Mouse (Mus musculus) MEL (cell line): Measurements from ENCODE around the gene Rps16. TPM values are rescaled to one million over a fixed set of nuclear protein-coding genes. Genes with fewer than 3 reads are reported as not detected.

Experiments used
- DNase-seq: peaks from one replicate; pipeline ENCODE4 v3.0.0; 2011; ENCODE audit warnings: low read depth, low spot score
- H3K27ac ChIP-seq: 2 replicates; pipeline ENCODE4 v1.5.1; 2012; ENCODE audit warnings: low read depth, mild to moderate bottlenecking, control low read depth, low read length, moderate library complexity; ENCODE audit not compliant: control insufficient read depth
- H3K27me3 ChIP-seq, 2 experiments: fragments of 150-350 bp in 1 of 2; sonication (generic) in 1 of 2; 2 replicates each; pipeline ENCODE4 v1.6.1; 2012; ENCODE audit warnings: low read length in 2 of 2, mild to moderate bottlenecking in 2 of 2, improper control_type of control experiment in 1 of 2, moderate library complexity in 1 of 2; ENCODE audit not compliant: insufficient read depth in 2 of 2, control insufficient read depth in 1 of 2
- H3K36me3 ChIP-seq, 2 experiments: 2 replicates each; pipeline ENCODE4 v1.6.1; 2012 to 2014; ENCODE audit warnings: low read length in 2 of 2, improper control_type of control experiment in 1 of 2, inconsistent platforms in 1 of 2, mild to moderate bottlenecking in 1 of 2; ENCODE audit not compliant: insufficient read depth in 2 of 2, control insufficient read depth in 1 of 2
- H3K4me1 ChIP-seq, 2 experiments: fragments of 150-350 bp in 1 of 2; sonication (generic) in 1 of 2; 2 replicates each; pipeline ENCODE4 v1.6.1; 2012; ENCODE audit warnings: low read length in 2 of 2, improper control_type of control experiment in 1 of 2, mild to moderate bottlenecking in 1 of 2; ENCODE audit not compliant: insufficient read depth in 2 of 2, control insufficient read depth in 1 of 2
- H3K4me3 ChIP-seq, 2 experiments: fragments of 150-350 bp in 1 of 2; sonication (generic) in 1 of 2; 2 replicates each; pipeline ENCODE4 v1.5.1; 2012; ENCODE audit warnings: low read depth in 2 of 2, low read length in 2 of 2, mild to moderate bottlenecking in 2 of 2, moderate library complexity in 2 of 2, control low read depth in 1 of 2, improper control_type of control experiment in 1 of 2; ENCODE audit not compliant: control insufficient read depth in 1 of 2, insufficient read depth in 1 of 2
- H3K79me2 ChIP-seq: 2 replicates; pipeline ENCODE4 v1.6.1; 2012; ENCODE audit warnings: mild to moderate bottlenecking, low read length, moderate library complexity; ENCODE audit not compliant: control insufficient read depth, poor library complexity, insufficient read depth
- H3K9ac ChIP-seq: 2 replicates; pipeline ENCODE4 v1.6.1; 2012; ENCODE audit warnings: low read depth, mild to moderate bottlenecking, control low read depth, low read length, moderate library complexity; ENCODE audit not compliant: control insufficient read depth, poor library complexity, severe bottlenecking
- H3K9me3 ChIP-seq: fragments of 150-350 bp; sonication (generic); replicated peaks from 2 replicates; pipeline ENCODE4 v1.6.1; 2012; ENCODE audit warnings: mild to moderate bottlenecking, low read length, improper control_type of control experiment, moderate library complexity; ENCODE audit not compliant: insufficient read depth
- ELF1 ChIP-seq: IDR thresholded peaks from 2 replicates; pipeline ENCODE4 v1.6.1; 2014; ENCODE audit warnings: low read depth, mild to moderate bottlenecking, inconsistent platforms, low read length, improper control_type of control experiment, moderate library complexity
- GABPA ChIP-seq: IDR thresholded peaks from 2 replicates; pipeline ENCODE4 v1.6.1; 2012; ENCODE audit warnings: low read depth, mild to moderate bottlenecking, inconsistent platforms, low read length, improper control_type of control experiment, moderate library complexity
- GATA1 ChIP-seq: IDR thresholded peaks from 2 replicates; pipeline ENCODE4 v1.6.1; 2011; ENCODE audit warnings: low read depth, low read length, improper control_type of control experiment
- HCFC1 ChIP-seq: IDR thresholded peaks from 2 replicates; pipeline ENCODE4 v1.6.1; 2012; ENCODE audit warnings: low read depth, mild to moderate bottlenecking, inconsistent platforms, low read length, improper control_type of control experiment, moderate library complexity
- MAFK ChIP-seq: IDR thresholded peaks from 2 replicates; pipeline ENCODE4 v1.6.1; 2011; ENCODE audit warnings: low read depth, mild to moderate bottlenecking, low read length, improper control_type of control experiment, borderline replicate concordance
- MAZ ChIP-seq: IDR thresholded peaks from 2 replicates; pipeline ENCODE4 v1.6.1; 2012; ENCODE audit warnings: low read depth, mild to moderate bottlenecking, inconsistent platforms, low read length, improper control_type of control experiment
- MEF2A ChIP-seq: IDR thresholded peaks from 2 replicates; pipeline ENCODE4 v1.6.1; 2014; ENCODE audit warnings: low read depth, mild to moderate bottlenecking, inconsistent platforms, low read length, improper control_type of control experiment; ENCODE audit not compliant: poor library complexity, insufficient replicate concordance, severe bottlenecking; ENCODE audit errors: extremely low read depth
- MXI1 ChIP-seq: IDR thresholded peaks from 2 replicates; pipeline ENCODE4 v1.6.1; 2011; ENCODE audit warnings: mild to moderate bottlenecking, low read depth, low read length, improper control_type of control experiment
- NELFE ChIP-seq: IDR thresholded peaks from 2 replicates; pipeline ENCODE4 v1.6.1; 2011; ENCODE audit warnings: low read depth, low read length, improper control_type of control experiment
- NRF1 ChIP-seq: IDR thresholded peaks from 2 replicates; pipeline ENCODE4 v1.6.1; 2014; ENCODE audit warnings: low read depth, mild to moderate bottlenecking, inconsistent platforms, low read length, improper control_type of control experiment, moderate library complexity; ENCODE audit not compliant: poor library complexity, insufficient read depth, severe bottlenecking
- POLR2A ChIP-seq, 2 experiments: IDR thresholded peaks; 2 replicates each; pipeline ENCODE4 v1.6.1; 2011 to 2012; ENCODE audit warnings: low read length in 2 of 2, mild to moderate bottlenecking in 2 of 2, control low read depth in 1 of 2, improper control_type of control experiment in 1 of 2, low read depth in 1 of 2, moderate library complexity in 1 of 2; ENCODE audit not compliant: control insufficient read depth in 1 of 2, insufficient read depth in 1 of 2, poor library complexity in 1 of 2
- POLR2AphosphoS2 ChIP-seq: IDR thresholded peaks from 2 replicates; pipeline ENCODE4 v1.6.1; 2011; ENCODE audit warnings: low read length, improper control_type of control experiment
- POLR2AphosphoS5 ChIP-seq: IDR thresholded peaks from 2 replicates; pipeline ENCODE4 v1.6.1; 2012; ENCODE audit warnings: low read depth, borderline replicate concordance, mild to moderate bottlenecking, inconsistent platforms, low read length, moderate library complexity, mixed read lengths
- RAD21 ChIP-seq: IDR thresholded peaks from 2 replicates; pipeline ENCODE4 v1.6.1; 2011; ENCODE audit warnings: mild to moderate bottlenecking, low read depth, low read length, improper control_type of control experiment
- RCOR1 ChIP-seq: IDR thresholded peaks from 2 replicates; pipeline ENCODE4 v1.6.1; 2012; ENCODE audit warnings: low read depth, mild to moderate bottlenecking, inconsistent platforms, low read length, improper control_type of control experiment
- SIN3A ChIP-seq: IDR thresholded peaks from 2 replicates; pipeline ENCODE4 v1.6.1; 2012; ENCODE audit warnings: low read length, improper control_type of control experiment, inconsistent platforms
- TCF12 ChIP-seq: IDR thresholded peaks from 2 replicates; pipeline ENCODE4 v1.6.1; 2014; ENCODE audit warnings: low read depth, mild to moderate bottlenecking, inconsistent platforms, low read length, improper control_type of control experiment, moderate library complexity
- UBTF ChIP-seq: IDR thresholded peaks from 2 replicates; pipeline ENCODE4 v1.6.1; 2012; ENCODE audit warnings: low read depth, mild to moderate bottlenecking, inconsistent platforms, low read length, improper control_type of control experiment, moderate library complexity, borderline replicate concordance; ENCODE audit not compliant: insufficient read depth
- USF1 ChIP-seq: IDR thresholded peaks from 2 replicates; pipeline ENCODE4 v1.6.1; 2014; ENCODE audit warnings: low read depth, mild to moderate bottlenecking, inconsistent platforms, low read length, improper control_type of control experiment, moderate library complexity
- USF2 ChIP-seq, 2 experiments: IDR thresholded peaks; 2 replicates each; pipeline ENCODE4 v1.6.1; 2011 to 2012; ENCODE audit warnings: improper control_type of control experiment in 2 of 2, low read length in 2 of 2, borderline replicate concordance in 1 of 2, inconsistent platforms in 1 of 2, low read depth in 1 of 2, mild to moderate bottlenecking in 1 of 2; ENCODE audit not compliant: insufficient read depth in 1 of 2
- ZKSCAN1 ChIP-seq: IDR thresholded peaks from 2 replicates; pipeline ENCODE4 v1.6.1; 2012; ENCODE audit warnings: low read depth, mild to moderate bottlenecking, inconsistent platforms, low read length, improper control_type of control experiment, moderate library complexity
- ZMIZ1 ChIP-seq: IDR thresholded peaks from 2 replicates; pipeline ENCODE4 v1.6.1; 2012; ENCODE audit warnings: low read depth, mild to moderate bottlenecking, inconsistent platforms, low read length, improper control_type of control experiment, moderate library complexity
- ZNF384 ChIP-seq: IDR thresholded peaks from 2 replicates; pipeline ENCODE4 v1.6.1; 2012; ENCODE audit warnings: low read depth, mild to moderate bottlenecking, inconsistent platforms, low read length, improper control_type of control experiment
- polyA plus RNA-seq, 2 experiments: library from polyadenylated mRNA; stranded (reverse) in 1 of 2; unstranded in 1 of 2; fragments of >175 nt in 1 of 2; fragments of >200 nt in 1 of 2; gene quantifications; 2 replicates each; pipeline versions ENCODE4 v1.2.1 to v1.2.4; 2012; ENCODE audit warnings: low replicate concordance in 2 of 2, low read depth in 1 of 2; ENCODE audit not compliant: insufficient read length in 2 of 2, insufficient read depth in 1 of 2, missing spikeins in 1 of 2
- total RNA-seq: library from RNA; depleted of rRNA; stranded (reverse); fragments of 300-350 nt; gene quantifications from 2 replicates; pipeline ENCODE4 v1.2.3, GENCODE M21; 2012

Gene Rps16
- total and polyA plus RNA-seq, 3 experiments: 1,661 to 2,343 (median 1,740) TPM

- Histone ChIP-seq H3K4me3 (no peak overlapping the region), H3K36me3 (peaks cover 11 to 24% of the 10 kb centered on the region in 2 experiments), H3K4me1 (peaks cover 2 to 21% of the 10 kb centered on the region in 2 experiments; a peak in 3 of 4 replicates), H3K9me3 (no peaks in the 10 kb centered on the region), H3K79me2 (peaks cover 20% of the 10 kb centered on the region), H3K9ac (no peak overlapping the region), H3K27ac (no peak overlapping the region; the same call in 1 of the 2 replicates), H3K27me3 (no peaks in the 10 kb centered on the region)
- TF ChIP-seq ZKSCAN1 (no peak), POLR2AphosphoS2 (peak; percentile 77; the same call in 1 of the 2 replicates), SIN3A (peak; percentile 46; the same call in 1 of the 2 replicates), NELFE (peak; percentile 39; the same call in 1 of the 2 replicates), RCOR1 (no peak), GATA1 (no peak), HCFC1 (no peak), NRF1 (no peak), MXI1 (no peak), USF1 (no peak), ELF1 (no peak), TCF12 (no peak), RAD21 (no peak), ZMIZ1 (0 out of 2 replicates have a peak, but pooled peaks have one; percentile 51), UBTF (no peak), MAZ (no peak), USF2 (IDR thresholded peaks at IDR 0.05; ENCODE audit: borderline replicate concordance in 1 of 2, insufficient read depth in 1 of 2, low read depth in 1 of 2, low read length in 2 of 2) (no peak), GABPA (no peak), POLR2A (IDR thresholded peaks at IDR 0.05; ENCODE audit: control insufficient read depth in 1 of 2, insufficient read depth in 1 of 2, low read depth in 1 of 2, low read length in 2 of 2, poor library complexity in 1 of 2) (peak in 1 of 2 experiments; percentile 72; a peak in 2 of 4 replicates), MEF2A (no peak), MAFK (no peak), ZNF384 (no peak), POLR2AphosphoS5 (no peak)
- peak; percentile 62 for DNase-seq
These were observed 3.7 kb downstream of the Rps16 start for GRCm38 (mm10) chr7:28354113-28354581.
